Mouse (Mus musculus): ENCODE results near the gene Ptprc.

Ptprc gene

GRCm38 (mm10) chr1:138040556-138040955, 135.0 kb downstream of the Ptprc start:
- no peak for DNase-seq (ENCODE audit: extremely low spot score)

- DNase-seq (ENCODE audit: extremely low spot score): no peak
Observed at GRCm38 (mm10) chr1:138039201-138039600, 136.3 kb downstream of the Ptprc start.

- DNase-seq (ENCODE audit: extremely low spot score): no peak
Observed at GRCm38 (mm10) chr1:138037484-138037883, 138.0 kb downstream of the Ptprc start.

GRCm38 (mm10) chr1:138029649-138030048, 145.9 kb downstream of the Ptprc start:
- peak; percentile 49 for DNase-seq (ENCODE audit: extremely low spot score)

GRCm38 (mm10) chr1:138025298-138025697, 150.2 kb downstream of the Ptprc start:
- no peak for DNase-seq (ENCODE audit: extremely low spot score)

- no peak for DNase-seq (ENCODE audit: extremely low spot score)
Observed at GRCm38 (mm10) chr1:138023601-138024000, 151.9 kb downstream of the Ptprc start.

GRCm38 (mm10) chr1:138022918-138023295, 152.6 kb downstream of the Ptprc start:
- peak; percentile 25 for DNase-seq (ENCODE audit: extremely low spot score)

- peak; percentile 32 for DNase-seq (ENCODE audit: extremely low spot score)
Observed at GRCm38 (mm10) chr1:138021962-138022917, 153.3 kb downstream of the Ptprc start.
